Mouse (Mus musculus) layer of hippocampus, adult 11-12 months (tissue): ENCODE data around the gene Ube2i.

Experiments used
- DNase-seq: peaks from one replicate; pipeline ENCODE4 v3.0.0; 2022; ENCODE audit warnings: low spot score

The Ube2i gene

DNA sequence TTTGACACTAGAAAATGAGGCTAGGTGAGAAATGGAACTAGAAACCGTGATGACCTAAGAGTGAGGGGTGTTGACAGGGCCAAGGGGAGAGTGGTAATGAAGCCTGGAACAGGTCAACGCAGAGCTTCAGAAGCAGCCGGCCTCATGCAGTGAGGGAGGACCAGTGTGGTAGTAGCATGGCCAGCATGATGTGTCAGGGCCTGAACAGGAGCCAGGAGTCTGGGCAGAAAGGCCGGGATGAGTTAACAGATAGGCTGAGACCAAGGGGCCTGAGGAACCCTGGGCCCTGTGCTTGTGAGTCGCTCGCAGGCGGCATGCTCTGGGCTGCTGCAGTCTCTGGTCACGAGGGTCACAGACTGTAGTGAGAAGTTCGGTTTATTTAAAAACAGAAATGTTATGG, 55.5 kb downstream of the Ube2i start:
- DNase-seq, result no peak

DNA sequence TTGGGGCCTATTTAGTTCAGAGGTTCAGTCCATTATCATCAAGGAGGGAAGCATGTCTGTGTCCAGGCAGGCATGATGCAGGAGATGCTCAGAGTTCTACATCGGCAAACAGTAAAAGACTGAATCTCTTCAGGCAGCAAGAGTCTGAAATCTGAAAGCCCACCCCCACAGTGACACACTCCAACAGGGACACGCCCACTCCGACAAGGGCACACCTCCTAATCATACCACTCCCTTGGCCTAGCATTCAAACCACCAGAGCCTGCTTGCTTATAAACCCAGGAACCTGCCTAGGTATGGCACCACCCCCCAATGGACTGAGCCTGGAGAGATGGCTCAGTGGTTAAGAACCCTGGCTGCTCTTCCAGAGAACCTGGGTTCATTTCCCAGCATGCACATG, 59.0 kb downstream of the Ube2i start:
- no peak for DNase-seq
